Mouse (Mus musculus): ENCODE data around the gene E030030I06Rik.
"Not testable (repeated sequence)": the region's sequence is repeated elsewhere in the genome, so short reads cannot be mapped to it uniquely, and the experiment has no call there.

Gene E030030I06Rik

GRCm38 (mm10) chr10:22149073-22149690 is at the start of gene E030030I06Rik:
Gene E030030I06Rik, minus strand, starts transcription at chr10:22149270.
- no peak for DNase-seq

- not testable (repeated sequence) for DNase-seq
Measured at GRCm38 (mm10) chr10:22191035-22191434, 42.0 kb upstream of the E030030I06Rik start.

GRCm38 (mm10) chr10:22176515-22176914 is 27.4 kb upstream of the E030030I06Rik start:
- not testable (repeated sequence) for DNase-seq

GRCm38 (mm10) chr10:22174190-22174487 is 25.1 kb upstream of the E030030I06Rik start:
- DNase-seq = not testable (repeated sequence)

GRCm38 (mm10) chr10:22173335-22174189 is 24.5 kb upstream of the E030030I06Rik start:
- not testable (repeated sequence) for DNase-seq

- not testable (repeated sequence) for DNase-seq
Measured at GRCm38 (mm10) chr10:22172431-22173334, 23.6 kb upstream of the E030030I06Rik start.

- DNase-seq = not testable (repeated sequence)
Measured at GRCm38 (mm10) chr10:22169116-22169515, 20.0 kb upstream of the E030030I06Rik start.

GRCm38 (mm10) chr10:22167061-22167460 is 18.0 kb upstream of the E030030I06Rik start:
- DNase-seq = not testable (repeated sequence)

GRCm38 (mm10) chr10:22166025-22166424 is 17.0 kb upstream of the E030030I06Rik start:
- DNase-seq = not testable (repeated sequence)

GRCm38 (mm10) chr10:22165328-22166003 is 16.4 kb upstream of the E030030I06Rik start:
- not testable (repeated sequence) for DNase-seq

- peak; percentile 68 for DNase-seq
Measured at GRCm38 (mm10) chr10:22163705-22164583, 14.9 kb upstream of the E030030I06Rik start.

GRCm38 (mm10) chr10:22163279-22163678 is 14.2 kb upstream of the E030030I06Rik start:
- DNase-seq = not testable (repeated sequence)

- DNase-seq = no peak
Measured at GRCm38 (mm10) chr10:22159581-22160140, 10.6 kb upstream of the E030030I06Rik start.

GRCm38 (mm10) chr10:22159131-22159561 is 10.1 kb upstream of the E030030I06Rik start:
- DNase-seq = no peak

GRCm38 (mm10) chr10:22158310-22158999 is 9.4 kb upstream of the E030030I06Rik start, which contains the start of the genes Raet1e and H60b:
Gene Raet1e, plus strand, starts transcription at chr10:22158569.
Gene H60b, plus strand, starts transcription at chr10:22158586.
- not testable (repeated sequence) for DNase-seq

- no peak for DNase-seq
Measured at GRCm38 (mm10) chr10:22154871-22155799, 6.1 kb upstream of the E030030I06Rik start.

- not testable (repeated sequence) for DNase-seq
Measured at GRCm38 (mm10) chr10:22154127-22154526, 5.1 kb upstream of the E030030I06Rik start.

GRCm38 (mm10) chr10:22153147-22153690 is 4.1 kb upstream of the E030030I06Rik start:
- DNase-seq = not testable (repeated sequence)

Data from right cerebral cortex, postnatal 25 days (tissue).